Mouse (Mus musculus): ENCODE measurements around the gene Rxfp1.

The Rxfp1 gene

DNA sequence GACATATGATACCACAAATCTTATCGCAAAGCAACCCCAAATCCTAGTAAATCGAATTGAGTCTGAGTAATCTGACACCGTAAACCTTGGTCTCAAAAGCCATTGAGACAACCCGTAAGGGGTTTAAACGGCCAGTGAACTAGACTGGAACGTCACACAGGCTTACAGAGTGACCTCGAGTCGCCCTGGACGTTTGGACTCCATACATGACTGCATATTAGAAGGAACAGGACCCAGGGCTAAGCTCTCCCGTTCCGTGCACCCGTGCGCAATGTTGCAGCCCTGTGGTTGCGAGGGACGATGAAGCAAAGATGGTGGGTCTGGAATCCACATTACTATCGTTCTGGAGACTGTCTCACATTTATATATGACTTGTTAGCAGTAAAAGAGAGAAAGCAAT, 65.5 kb downstream of the Rxfp1 start:
- DNase-seq (ENCODE audit: low read depth in 2 of 2, low spot score in 2 of 2), result no peak

DNA sequence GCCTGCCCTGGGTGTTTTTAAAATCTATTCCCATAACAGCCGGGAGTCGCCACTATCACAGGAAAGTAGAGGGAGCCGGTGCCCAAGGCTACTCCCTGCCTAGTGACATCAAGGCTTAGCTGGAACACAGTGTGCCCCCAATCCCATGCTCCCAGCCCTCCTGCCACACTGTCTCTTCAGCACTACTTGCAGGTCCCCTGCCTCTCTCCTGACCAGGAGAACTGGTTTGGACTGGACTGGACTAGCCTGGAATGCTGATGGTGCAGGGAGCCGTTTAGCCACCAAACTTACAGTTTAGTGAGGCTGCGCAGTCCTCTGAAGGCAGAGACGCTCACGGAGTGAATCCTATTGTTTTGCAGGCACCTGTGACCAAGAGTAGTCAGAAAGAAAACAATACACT, 67.1 kb downstream of the Rxfp1 start:
- DNase-seq (ENCODE audit: low read depth in 2 of 2, low spot score in 2 of 2), result no peak

DNA sequence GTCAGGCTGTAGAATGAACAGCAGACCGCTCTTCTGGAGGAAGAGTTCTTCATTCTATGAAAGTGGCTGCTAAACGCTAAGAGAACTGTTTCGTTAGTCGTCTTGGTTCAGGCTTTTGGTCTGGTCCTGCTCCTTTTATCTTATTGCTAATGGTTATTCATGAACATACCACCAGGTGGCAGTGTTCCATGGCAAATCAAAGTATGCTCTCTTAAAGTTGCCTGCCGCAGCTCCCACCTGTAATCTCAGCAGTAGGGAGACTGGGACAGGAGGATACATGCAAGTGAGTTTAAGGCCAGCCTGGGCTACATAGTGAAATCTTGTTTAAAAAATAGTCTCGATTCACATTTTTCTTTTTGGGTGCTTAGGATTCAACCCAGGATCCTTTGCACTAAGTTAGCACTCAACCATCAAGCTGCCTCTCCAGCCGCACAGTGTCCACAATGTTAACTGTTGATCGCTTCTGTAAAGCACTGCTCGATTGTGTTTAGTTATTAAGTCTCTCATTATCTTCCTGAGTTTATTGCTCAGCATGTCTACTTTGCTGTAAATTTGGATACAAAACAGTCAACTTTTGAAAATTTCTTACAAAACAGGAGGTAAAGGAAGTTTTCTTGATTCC, 72.8 kb downstream of the Rxfp1 start:
- peak; percentile 20 to 39 for DNase-seq (ENCODE audit: low read depth in 2 of 2, low spot score in 2 of 2)

DNA sequence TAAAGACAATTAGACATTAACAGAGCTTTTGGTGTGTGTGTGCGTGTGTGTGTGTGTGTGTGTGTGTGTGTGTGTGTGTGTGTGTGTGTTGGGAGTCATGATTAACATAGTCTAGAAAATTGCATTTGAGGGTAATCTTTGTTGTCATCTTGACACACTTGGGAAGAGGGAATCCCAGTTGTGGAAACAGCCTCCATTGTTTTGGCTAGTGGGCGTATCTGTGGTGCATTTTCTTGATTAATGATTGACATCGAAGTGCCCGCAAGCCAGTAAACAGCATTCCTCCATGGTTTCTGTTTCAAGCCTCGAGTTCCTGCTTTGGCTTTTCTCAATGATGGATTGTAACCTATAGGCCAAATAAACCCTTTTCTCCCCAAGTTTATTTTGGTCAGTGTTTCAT, 81.0 kb downstream of the Rxfp1 start:
- DNase-seq (ENCODE audit: low read depth in 2 of 2, low spot score in 2 of 2), result no peak

DNA sequence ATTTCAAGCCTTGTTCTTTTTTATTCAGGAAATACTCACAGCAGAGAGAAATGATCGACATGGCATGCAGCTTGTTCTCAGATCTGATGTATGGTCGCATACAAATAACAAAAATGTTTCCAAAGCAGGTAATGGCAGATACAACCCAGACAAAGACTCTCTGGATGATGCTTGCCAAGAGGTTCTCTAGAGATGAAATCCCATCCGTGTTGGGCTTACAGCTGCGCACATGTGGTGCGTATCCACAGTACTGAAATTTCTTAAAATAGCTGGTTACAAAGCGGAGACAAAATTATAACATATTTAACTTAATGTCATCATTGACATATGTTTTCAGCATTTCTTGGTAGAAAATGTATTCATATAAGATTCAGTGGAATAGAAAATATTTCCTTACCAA, 85.6 kb downstream of the Rxfp1 start:
- no peak for DNase-seq (ENCODE audit: low read depth in 2 of 2, low spot score in 2 of 2)

DNA sequence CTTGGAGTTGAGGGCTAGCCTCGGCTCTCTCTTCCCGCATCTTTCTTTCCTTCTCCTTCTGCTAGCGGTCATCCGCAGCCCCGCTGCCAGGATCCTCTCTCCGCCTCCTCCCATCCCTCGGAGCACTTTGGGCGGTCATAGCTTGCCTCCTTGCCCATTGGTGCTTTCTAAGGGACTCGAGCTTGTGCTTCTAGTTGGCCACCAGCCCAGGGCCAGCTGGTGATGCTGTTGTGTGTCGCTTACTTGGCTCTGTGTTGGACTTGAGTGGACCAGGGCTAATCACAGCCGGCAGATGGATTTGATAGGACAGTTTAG, 108.3 kb downstream of the Rxfp1 start, which contains the start of gene Etfdh:
Gene Etfdh (minus strand): TSS at position 85 of the 315 bp plus-strand sequence.
- DNase-seq (ENCODE audit: low read depth in 2 of 2, low spot score in 2 of 2), result no peak

DNA sequence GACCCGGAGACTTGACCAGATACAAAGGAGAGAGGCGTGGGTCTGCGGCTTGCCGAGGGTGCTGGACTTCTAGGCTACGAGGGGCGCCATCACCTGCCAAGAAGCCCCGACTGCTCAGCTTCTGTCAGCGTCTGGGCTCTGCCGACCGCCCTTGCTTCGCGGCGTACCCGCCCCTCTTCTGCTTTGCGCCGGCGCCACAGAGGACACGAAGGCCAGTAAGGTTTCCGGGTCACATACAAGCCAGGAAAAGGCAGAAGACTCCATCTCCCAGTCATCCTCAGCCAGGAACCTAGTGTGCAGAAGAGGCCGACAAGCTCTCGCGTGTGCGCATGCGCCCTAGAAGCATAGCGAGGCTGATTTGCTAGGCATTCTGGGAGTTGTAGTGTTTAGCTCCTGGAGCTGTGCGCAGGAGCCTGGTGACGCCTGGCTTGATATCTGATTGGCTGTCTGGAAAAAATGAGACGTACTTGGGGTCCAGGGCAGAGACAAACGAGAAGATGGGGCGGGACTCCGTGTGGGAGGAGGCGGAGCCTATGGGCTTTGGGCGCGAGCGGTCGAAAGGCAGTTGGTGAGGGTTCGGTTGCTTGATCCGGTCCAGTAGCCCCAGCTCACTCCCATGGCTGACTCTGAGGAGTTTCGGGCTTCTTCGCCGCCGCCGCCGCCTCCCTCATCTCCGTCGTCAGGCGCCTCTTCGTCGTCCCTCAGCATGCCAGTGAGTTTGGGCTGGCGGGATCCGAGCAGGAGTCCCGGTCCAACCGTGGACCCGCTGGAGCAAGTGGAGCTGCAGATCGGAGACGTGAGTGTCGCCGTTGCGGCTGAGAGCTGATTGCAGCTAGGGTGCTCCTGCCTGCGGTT, 108.9 kb downstream of the Rxfp1 start, which contains the start of gene 4930579G24Rik:
Gene 4930579G24Rik (plus strand): TSS at position 519 of the 855 bp plus-strand sequence.
- DNase-seq (ENCODE audit: low read depth in 2 of 2, low spot score in 2 of 2), result peak; percentile 91 to 94

DNA sequence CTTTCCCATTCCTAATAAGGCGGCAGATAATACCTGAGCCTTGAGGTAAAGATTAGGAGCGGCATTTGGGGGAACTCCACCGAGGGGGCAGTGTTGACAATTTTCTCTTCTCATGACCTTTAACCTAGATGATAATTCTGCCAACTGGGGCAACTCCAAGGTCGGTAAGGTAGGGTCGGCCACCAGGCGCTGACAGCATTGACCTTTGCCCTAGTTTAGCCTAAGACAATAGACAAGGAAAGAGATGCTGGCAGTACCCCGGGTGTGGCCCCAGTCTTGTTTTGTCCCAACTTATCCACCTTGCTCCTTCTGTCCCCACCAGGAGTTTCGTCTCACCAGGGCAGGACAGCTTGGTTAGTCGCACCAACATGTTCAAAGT, 109.5 kb downstream of the Rxfp1 start:
- no peak for DNase-seq (ENCODE audit: low read depth in 2 of 2, low spot score in 2 of 2)

DNA sequence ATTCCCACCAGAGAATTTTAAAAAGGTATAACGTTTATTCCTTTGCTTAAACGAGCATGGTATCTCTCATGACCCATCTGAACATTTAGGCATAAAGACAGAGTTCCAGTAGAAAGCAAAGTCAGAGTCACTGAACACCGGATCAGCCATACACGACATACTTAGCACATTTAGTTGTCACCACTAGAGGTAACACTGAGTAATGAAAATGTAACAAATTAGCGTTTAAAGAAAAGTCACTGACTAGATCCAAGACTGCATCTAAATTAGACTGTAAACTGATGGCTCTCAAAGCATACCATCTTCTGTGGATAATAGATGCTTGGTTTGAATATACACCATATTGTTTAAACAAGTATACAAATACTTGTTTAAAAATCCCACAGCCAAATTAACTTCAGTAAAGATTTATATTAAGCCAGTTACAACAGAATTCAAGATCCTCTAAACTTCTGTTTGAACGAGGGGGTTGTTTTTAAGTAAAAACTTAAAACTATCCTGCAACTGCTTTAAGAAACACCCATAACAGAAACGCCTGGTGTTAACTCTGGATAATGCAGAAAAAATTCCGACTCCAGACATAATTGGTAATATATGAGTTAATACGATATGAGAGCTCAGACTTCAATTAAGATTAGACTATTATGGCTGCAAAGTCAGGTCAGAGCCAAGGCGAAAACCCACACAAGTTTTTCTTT, 110.0 kb downstream of the Rxfp1 start:
- no peak for DNase-seq (ENCODE audit: low read depth in 2 of 2, low spot score in 2 of 2)

DNA sequence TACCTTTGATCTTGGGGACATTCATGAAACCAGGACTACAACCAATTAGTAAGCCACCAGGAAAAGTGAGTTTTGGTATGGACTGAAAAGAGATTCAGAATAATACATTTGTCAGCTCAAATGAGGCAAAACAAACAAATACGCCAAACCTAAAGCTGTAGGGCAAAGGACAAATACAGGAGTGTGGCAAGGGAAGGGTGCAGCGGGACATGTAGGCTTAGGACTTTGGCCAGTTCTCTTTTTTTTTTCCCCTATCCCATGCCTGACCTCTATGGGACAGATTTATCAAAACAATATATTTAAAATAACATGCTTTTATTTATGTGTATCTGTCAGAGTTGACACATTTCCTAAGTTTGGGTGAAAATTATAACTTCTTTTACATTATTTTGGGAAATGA, 127.8 kb downstream of the Rxfp1 start:
- no peak for DNase-seq (ENCODE audit: low read depth in 2 of 2, low spot score in 2 of 2)

DNA sequence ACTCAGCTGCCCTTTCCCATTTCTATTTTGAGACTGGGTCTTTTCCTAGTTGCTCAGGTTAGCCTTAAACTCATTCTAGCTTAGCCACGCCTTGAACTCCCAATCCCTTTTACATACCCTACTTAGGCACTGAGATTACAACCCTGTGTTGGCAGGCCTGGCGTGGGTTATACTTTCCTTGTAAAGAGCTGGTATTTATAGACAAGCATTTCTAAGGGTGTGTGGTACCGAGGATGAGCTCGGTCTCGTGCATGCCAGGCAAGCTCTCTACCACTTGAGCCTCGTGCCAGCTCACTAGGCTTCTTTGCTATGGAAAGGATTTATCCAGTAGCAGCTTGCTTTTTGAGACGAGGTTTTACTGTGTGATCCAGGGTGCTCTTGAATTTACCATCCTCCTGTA, 142.2 kb downstream of the Rxfp1 start:
- DNase-seq (ENCODE audit: low read depth in 2 of 2, low spot score in 2 of 2), result no peak

DNA sequence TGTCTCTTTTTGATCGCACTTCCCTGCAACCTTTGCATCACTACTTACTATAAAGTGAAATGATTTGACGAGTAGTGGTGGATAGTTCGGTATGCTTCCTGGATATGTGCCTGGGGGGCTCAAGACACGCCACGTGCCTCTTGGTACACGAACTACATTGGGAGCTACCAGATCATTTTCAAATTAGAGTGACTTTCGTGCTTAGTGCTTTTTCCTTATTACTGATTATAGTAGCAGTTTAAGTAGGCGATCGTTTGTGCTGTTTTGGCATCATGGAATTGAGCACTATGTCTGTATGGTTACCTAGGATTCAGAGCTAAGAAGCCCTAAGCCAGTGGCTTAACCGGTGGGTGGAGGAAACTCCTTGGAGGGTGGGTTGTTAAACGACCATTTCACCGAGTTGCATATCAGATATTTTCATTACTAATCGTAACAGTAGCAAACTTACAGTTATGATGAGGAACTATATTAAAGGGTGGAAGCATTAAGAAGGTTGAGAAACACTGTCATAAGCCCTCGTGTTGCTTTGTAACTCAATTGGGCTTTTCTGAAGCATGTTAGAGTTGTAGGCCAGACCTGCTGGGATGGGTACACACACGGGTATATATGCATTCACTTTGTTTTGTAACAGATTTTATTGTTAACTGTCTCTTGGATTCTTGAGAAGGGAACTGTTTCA, 145.7 kb downstream of the Rxfp1 start:
- peak in 1 of 2 experiments; percentile 4 for DNase-seq (ENCODE audit: low read depth in 2 of 2, low spot score in 2 of 2)
